Mouse (Mus musculus) duodenum, adult 2 months (tissue): ENCODE data around the gene Olfr874. TPM values are rescaled to one million over a fixed set of nuclear protein-coding genes. Genes with fewer than 3 reads are reported as not detected.

ENCODE experiments used
- polyA plus RNA-seq: library from polyadenylated mRNA; depleted of rRNA; stranded (reverse); fragments of >200 nt; gene quantifications from 2 replicates; pipeline ENCODE4 v1.2.3, GENCODE M21; 2012; ENCODE audit warnings: low replicate concordance; rRNA removed

Gene Olfr874
- not detected in 2 replicates for polyA plus RNA-seq

DNA sequence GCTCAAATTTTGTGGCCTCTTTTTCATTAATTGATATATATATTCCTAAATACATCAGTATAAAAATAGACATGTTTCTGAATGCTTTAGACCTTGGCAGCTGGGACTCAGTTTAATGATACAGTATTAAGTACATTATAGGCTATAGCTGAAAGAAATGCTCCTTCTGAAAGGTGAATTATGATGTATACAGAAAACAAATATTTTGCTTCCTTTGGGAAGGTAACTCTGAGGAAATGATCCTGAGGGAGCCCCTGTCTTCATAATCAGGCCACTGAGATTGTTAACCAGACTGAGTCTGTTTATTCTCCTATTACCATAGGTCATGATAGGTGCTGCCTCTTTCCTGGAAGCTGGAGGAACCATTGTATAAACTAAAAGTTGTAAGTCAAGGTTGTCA lies at the start of gene Olfr874:
Gene Olfr874, plus strand, starts transcription at position 301 of the 400 bp plus-strand sequence.

DNA sequence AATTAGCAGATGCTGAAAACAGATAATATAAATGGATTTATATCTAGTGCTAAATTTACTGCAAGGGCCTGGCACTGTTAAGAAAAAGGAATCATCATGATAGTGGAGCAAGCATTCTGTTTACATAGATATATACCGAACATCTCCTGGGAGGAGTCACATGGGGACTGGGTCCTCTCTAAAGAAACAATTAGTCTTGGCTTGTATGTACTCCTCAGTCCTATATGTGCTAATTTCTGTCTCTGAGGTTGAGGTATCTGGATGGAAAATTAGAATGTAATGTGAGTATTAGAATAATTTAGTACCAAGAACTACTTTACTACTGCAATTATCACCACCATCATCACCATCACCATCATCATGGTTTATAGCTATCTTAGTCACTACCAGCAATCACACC lies 28.8 kb upstream of the Olfr874 start, which contains the start of gene Olfr160:
Gene Olfr160, minus strand, starts transcription at position 101 of the 400 bp plus-strand sequence.

DNA sequence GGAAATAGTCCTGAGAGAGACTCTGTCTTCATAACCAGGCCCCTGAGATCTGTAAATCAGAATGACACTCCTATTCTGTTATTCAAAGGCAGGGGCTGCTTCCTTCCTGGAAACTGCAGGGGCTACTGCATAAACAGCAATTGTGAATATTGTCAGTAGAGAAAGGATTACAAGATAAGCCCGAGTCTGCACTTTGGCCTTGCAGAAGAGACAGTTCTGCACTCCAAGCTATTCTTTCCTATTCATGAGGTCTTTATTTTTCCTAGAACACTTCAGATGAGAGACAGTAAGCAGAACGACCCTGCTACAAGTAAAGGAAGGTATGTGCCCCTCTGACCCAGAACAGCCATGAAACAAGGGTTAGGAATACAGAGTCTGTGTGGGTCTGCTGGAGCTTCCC lies 26.9 kb downstream of the Olfr874 start, which contains the start of gene Olfr875:
Gene Olfr875, plus strand, starts transcription at position 99 of the 400 bp plus-strand sequence.

Other genes with a start within 250 kb of the Olfr874 start
- gene Esam, start 217.0 kb upstream of the Olfr874 start, polyA plus RNA-seq, result 15.7 and 16.2 TPM in 2 replicates
- 4.0 and 81.2 TPM in 2 replicates for gene Vsig2, start 205.9 kb upstream of the Olfr874 start, polyA plus RNA-seq
- gene Nrgn, start 192.2 kb upstream of the Olfr874 start, polyA plus RNA-seq, result 3.6 and 5.6 TPM in 2 replicates
- gene Siae, start 189.4 kb upstream of the Olfr874 start, polyA plus RNA-seq, result 2.6 and 5.2 TPM in 2 replicates
- 0.14 TPM in 1 of 2 replicates, not detected in the other for gene Spa17, start 131.4 kb upstream of the Olfr874 start, polyA plus RNA-seq
- gene Tbrg1, start 87.8 kb upstream of the Olfr874 start, polyA plus RNA-seq, result 32.5 and 42.3 TPM in 2 replicates
- gene Panx3, start 75.9 kb upstream of the Olfr874 start, polyA plus RNA-seq, result not detected in 2 replicates
- not detected in 2 replicates for gene Olfr160, start 28.9 kb upstream of the Olfr874 start, polyA plus RNA-seq
- not detected in 2 replicates for gene Olfr875, start 26.8 kb downstream of the Olfr874 start, polyA plus RNA-seq
- gene Olfr876, start 57.9 kb downstream of the Olfr874 start, polyA plus RNA-seq, result not detected in 2 replicates
- not detected in 2 replicates for gene Olfr877, start 109.2 kb downstream of the Olfr874 start, polyA plus RNA-seq
- not detected in 2 replicates for gene Olfr145, start 151.6 kb downstream of the Olfr874 start, polyA plus RNA-seq
- not detected in 2 replicates for gene Olfr878, start 172.7 kb downstream of the Olfr874 start, polyA plus RNA-seq
- not detected in 2 replicates for gene Olfr881, start 246.7 kb downstream of the Olfr874 start, polyA plus RNA-seq